8 mouse cellular contexts compared by ENCODE assay signal in genomic region chr12:78919079-78919712, GRCm38 (mm10). TPM values are rescaled to one million over a fixed set of nuclear protein-coding genes. Genes with fewer than 3 reads are reported as not detected.
A peak's percentile ranks its signal among the peaks of the same experiment; 100 is the strongest.
DNase-seq lines count a peak whose midpoint lies in the region; ATAC-seq and TF ChIP-seq lines count a peak whose summit lies in the region.

No protein-coding gene starts in this region.

- H3K9ac ChIP-seq in embryonic facial prominence, embryonic 15.5 days = no peak overlapping the region
- H3K9ac ChIP-seq in heart, embryonic 12.5 days = no peak overlapping the region
- no peak overlapping the region for H3K9ac ChIP-seq in kidney, postnatal 0 days (ENCODE audit: low read depth, low read length)
- no peak overlapping the region for H3K9ac ChIP-seq in stomach, embryonic 14.5 days (replicated peaks; ENCODE audit: low read depth, low read length)

- ATAC-seq in embryonic facial prominence, embryonic 15.5 days (ENCODE audit: insufficient number of reproducible peaks, low FRiP score, low TSS enrichment, low read depth) = peak; percentile 52; the same call in 1 of the 2 replicates
- ATAC-seq in heart, embryonic 12.5 days (ENCODE audit: insufficient number of reproducible peaks, low FRiP score) = 0 out of 2 replicates have a peak, but pooled peaks have one; percentile 30
- ATAC-seq in kidney, postnatal 0 days (replicated peaks; ENCODE audit: low FRiP score, low read depth) = peak; percentile 79
- peak; percentile 64 for ATAC-seq in stomach, embryonic 14.5 days (ENCODE audit: insufficient number of reproducible peaks, insufficient read depth, low FRiP score, low read depth)

- TF ChIP-seq CTCF in kidney, postnatal 0 days (IDR thresholded peaks at IDR 0.05; ENCODE audit: low read depth) = peak; percentile 85

- H3K4me1 ChIP-seq in embryonic facial prominence, embryonic 15.5 days = peaks cover 13% of the 10 kb centered on the region; the same call in 1 of the 2 replicates
- H3K4me1 ChIP-seq in heart, embryonic 12.5 days (replicated peaks) = peaks cover 3% of the 10 kb centered on the region; the same call in 1 of the 2 replicates
- no peaks in the 10 kb centered on the region for H3K4me1 ChIP-seq in kidney, postnatal 0 days (replicated peaks; ENCODE audit: insufficient read depth, low read length)
- H3K4me1 ChIP-seq in stomach, embryonic 14.5 days (ENCODE audit: control insufficient read depth, insufficient read depth, low read length) = no peaks in the 10 kb centered on the region

- no peaks in the 10 kb centered on the region for H3K36me3 ChIP-seq in embryonic facial prominence, embryonic 15.5 days
- no peaks in the 10 kb centered on the region for H3K36me3 ChIP-seq in heart, embryonic 12.5 days
- H3K36me3 ChIP-seq in kidney, postnatal 0 days (ENCODE audit: insufficient read depth, low read length) = no peaks in the 10 kb centered on the region
- H3K36me3 ChIP-seq in stomach, embryonic 14.5 days (ENCODE audit: control insufficient read depth, insufficient read depth, low read length) = no peaks in the 10 kb centered on the region

- H3K9me3 ChIP-seq in embryonic facial prominence, embryonic 15.5 days (replicated peaks) = no peaks in the 10 kb centered on the region
- peaks cover 6% of the 10 kb centered on the region; the same call in 1 of the 2 replicates for H3K9me3 ChIP-seq in heart, embryonic 12.5 days (replicated peaks)
- no peaks in the 10 kb centered on the region for H3K9me3 ChIP-seq in kidney, postnatal 0 days (replicated peaks; ENCODE audit: low read length)
- no peaks in the 10 kb centered on the region for H3K9me3 ChIP-seq in stomach, embryonic 14.5 days (ENCODE audit: control insufficient read depth, low read depth, low read length)

- WGBS in embryonic facial prominence, embryonic 15.5 days = 19% methylated on average over 16 of the region's 16 CpGs
- 35% methylated on average over 16 of the region's 16 CpGs for WGBS in heart, embryonic 12.5 days
- WGBS in kidney, postnatal 0 days = 19% methylated on average over 16 of the region's 16 CpGs
- 28% methylated on average over 16 of the region's 16 CpGs for WGBS in stomach, embryonic 14.5 days

- peak overlapping the region; percentile 4; the same call in 1 of the 2 replicates for H3K4me3 ChIP-seq in embryonic facial prominence, embryonic 15.5 days (replicated peaks)
- no peak overlapping the region for H3K4me3 ChIP-seq in heart, embryonic 12.5 days
- H3K4me3 ChIP-seq in kidney, postnatal 0 days (replicated peaks; ENCODE audit: low read depth, low read length) = no peak overlapping the region
- H3K4me3 ChIP-seq in stomach, embryonic 14.5 days (ENCODE audit: low read depth, low read length) = no peak overlapping the region

- peak; percentile 85 for DNase-seq in CD4-positive helper T cell, adult 2 months (ENCODE audit: low read depth, low spot score)
- peak; percentile 29 to 67 for DNase-seq in adrenal gland, postnatal 36 days
- peak; percentile 92 for DNase-seq in kidney, postnatal 0 days (ENCODE audit: low spot score)
- peak; percentile 59 for DNase-seq in liver
- peak; percentile 37 to 49 for DNase-seq in monocyte, adult 2 months (ENCODE audit: low read depth in 1 of 2, low spot score in 2 of 2)

- H3K4me2 ChIP-seq in embryonic facial prominence, embryonic 15.5 days (replicated peaks) = peak overlapping the region; percentile 28; the same call in 1 of the 2 replicates
- 0 out of 2 replicates have a peak overlapping the region, but pooled peaks have one; percentile 6 for H3K4me2 ChIP-seq in heart, embryonic 12.5 days
- peak overlapping the region; percentile 31 for H3K4me2 ChIP-seq in kidney, postnatal 0 days (ENCODE audit: low read length)
- no peak overlapping the region; the same call in 1 of the 2 replicates for H3K4me2 ChIP-seq in stomach, embryonic 14.5 days (replicated peaks; ENCODE audit: low read depth, low read length)

- no peaks in the 10 kb centered on the region; the same call in 1 of the 2 replicates for H3K27me3 ChIP-seq in embryonic facial prominence, embryonic 15.5 days
- peaks cover 3% of the 10 kb centered on the region; the same call in 1 of the 2 replicates for H3K27me3 ChIP-seq in heart, embryonic 12.5 days (replicated peaks)
- no peaks in the 10 kb centered on the region for H3K27me3 ChIP-seq in kidney, postnatal 0 days (ENCODE audit: insufficient read depth, low read length)
- no peaks in the 10 kb centered on the region for H3K27me3 ChIP-seq in stomach, embryonic 14.5 days (ENCODE audit: control insufficient read depth, insufficient read depth, low read length)

- H3K27ac ChIP-seq in embryonic facial prominence, embryonic 15.5 days (replicated peaks) = no peak overlapping the region
- H3K27ac ChIP-seq in heart, embryonic 12.5 days (ENCODE audit: poor library complexity, severe bottlenecking) = no peak overlapping the region
- H3K27ac ChIP-seq in kidney, postnatal 0 days = no peak overlapping the region
- H3K27ac ChIP-seq in stomach, embryonic 14.5 days (ENCODE audit: low read length) = no peak overlapping the region

RNA-seq across cellular contexts. Expression of gene Plek2, which starts 12.4 kb away (rescaled TPM):
- under 1 TPM in 1 of 2 experiments, not detected in 1; 0.16 TPM for total RNA-seq in adrenal gland, postnatal 36 days (2021)
- 9.1 and 11.2 TPM in 2 replicates for polyA plus RNA-seq in embryonic facial prominence, embryonic 15.5 days (2015; fragmentation: Nextera tagmentation; extraction: Ambion mirVana)
- polyA plus RNA-seq in heart, embryonic 12.5 days (2016; fragmentation: Nextera tagmentation; extraction: Ambion mirVana) = 9.9 and 11.3 TPM in 2 replicates
- 5.3 TPM in 2 replicates for polyA plus RNA-seq in kidney, postnatal 0 days (2015; fragmentation: Nextera tagmentation; extraction: Ambion mirVana)
- 21.0 and 23.7 TPM in 2 replicates for polyA plus RNA-seq in stomach, embryonic 14.5 days (2014; fragmentation: Nextera tagmentation; extraction: Ambion mirVana)

RNA-seq across cellular contexts. Expression of gene Eif2s1, which starts 57.6 kb away (rescaled TPM):
- total RNA-seq in adrenal gland, postnatal 36 days (2021) = 10 to 100 TPM; 94.9 to 96.6 TPM
- 180 TPM in 2 replicates for polyA plus RNA-seq in embryonic facial prominence, embryonic 15.5 days (2015; fragmentation: Nextera tagmentation; extraction: Ambion mirVana)
- polyA plus RNA-seq in heart, embryonic 12.5 days (2016; fragmentation: Nextera tagmentation; extraction: Ambion mirVana) = 160 TPM in 2 replicates
- 151 TPM in 2 replicates for polyA plus RNA-seq in kidney, postnatal 0 days (2015; fragmentation: Nextera tagmentation; extraction: Ambion mirVana)
- polyA plus RNA-seq in stomach, embryonic 14.5 days (2014; fragmentation: Nextera tagmentation; extraction: Ambion mirVana) = 190 and 198 TPM in 2 replicates

RNA-seq across cellular contexts. Expression of gene Atp6v1d, which starts 57.8 kb away (rescaled TPM):
- total RNA-seq in adrenal gland, postnatal 36 days (2021) = 10 to 100 TPM; 77.4 to 78.9 TPM
- polyA plus RNA-seq in embryonic facial prominence, embryonic 15.5 days (2015; fragmentation: Nextera tagmentation; extraction: Ambion mirVana) = 68.1 and 71.0 TPM in 2 replicates
- 72.5 and 79.9 TPM in 2 replicates for polyA plus RNA-seq in heart, embryonic 12.5 days (2016; fragmentation: Nextera tagmentation; extraction: Ambion mirVana)
- 111 and 121 TPM in 2 replicates for polyA plus RNA-seq in kidney, postnatal 0 days (2015; fragmentation: Nextera tagmentation; extraction: Ambion mirVana)
- 68.3 and 72.9 TPM in 2 replicates for polyA plus RNA-seq in stomach, embryonic 14.5 days (2014; fragmentation: Nextera tagmentation; extraction: Ambion mirVana)
